In genomic region chr5:101776528-101776927, GRCm38 (mm10) we compare ENCODE assay signal across 33 mouse cellular contexts. TPM values are rescaled to one million over a fixed set of nuclear protein-coding genes. Genes with fewer than 3 reads are reported as not detected.
"Had no signal": no experiment of that assay in that cellular context is flagged by ENCODE, and none has a peak within 500 bp of the region (broad histone marks: within the 10 kb centered on the region; RNA-seq: fewer than 3 reads in every experiment).

No protein-coding gene starts in this region.

- DNase-seq: heart, postnatal 10 days; heart, postnatal 14 days; heart, postnatal 36 days; heart, postnatal 4 days; kidney, adult 11 months; kidney, adult 18-20 months; kidney, adult 2 months; kidney, adult 8-10 months; kidney, adult 9 months; kidney, postnatal 10 days; kidney, postnatal 14 days; kidney, postnatal 25 days; kidney, postnatal 36 days; kidney, postnatal 4 days; layer of hippocampus, adult 9-11 months; layer of hippocampus, postnatal 36 days had no signal

- H3K4me2 ChIP-seq: heart, embryonic 13.5 days; heart, embryonic 15.5 days; hindbrain, embryonic 12.5 days; hindbrain, embryonic 13.5 days; hindbrain, embryonic 14.5 days; hindbrain, embryonic 15.5 days; intestine, embryonic 15.5 days; kidney, embryonic 15.5 days had no signal

- H3K9ac ChIP-seq: heart, embryonic 13.5 days; heart, embryonic 15.5 days; hindbrain, embryonic 12.5 days; hindbrain, embryonic 13.5 days; hindbrain, embryonic 14.5 days; hindbrain, embryonic 15.5 days; intestine, embryonic 15.5 days; kidney, embryonic 15.5 days had no signal

- H3K9me3 ChIP-seq: heart, embryonic 13.5 days; heart, embryonic 15.5 days; hindbrain, embryonic 10.5 days; hindbrain, embryonic 12.5 days; hindbrain, embryonic 13.5 days; hindbrain, embryonic 15.5 days; intestine, embryonic 15.5 days; kidney, embryonic 15.5 days had no signal

- H3K27me3 ChIP-seq: hindbrain, embryonic 15.5 days; intestine, embryonic 15.5 days; kidney, embryonic 15.5 days had no signal

- H3K4me1 ChIP-seq: heart, embryonic 13.5 days; heart, embryonic 15.5 days; hindbrain, embryonic 10.5 days; hindbrain, embryonic 12.5 days; hindbrain, embryonic 15.5 days; intestine, embryonic 15.5 days; kidney, embryonic 15.5 days had no signal

- H3K36me3 ChIP-seq: heart, embryonic 13.5 days; heart, embryonic 15.5 days; hindbrain, embryonic 10.5 days; hindbrain, embryonic 12.5 days; hindbrain, embryonic 13.5 days; hindbrain, embryonic 15.5 days; intestine, embryonic 15.5 days; kidney, embryonic 15.5 days had no signal

- ATAC-seq: hindbrain, embryonic 16.5 days; hindbrain, postnatal 0 days; inflammation-experienced regulatory T-cells, adult 6 months; intestine, embryonic 15.5 days; intestine, embryonic 16.5 days; intestine, postnatal 0 days had no signal

- H3K27ac ChIP-seq: heart, embryonic 13.5 days; heart, embryonic 15.5 days; hindbrain, embryonic 10.5 days; hindbrain, embryonic 12.5 days; hindbrain, embryonic 13.5 days; hindbrain, embryonic 14.5 days; hindbrain, embryonic 15.5 days; hindbrain, postnatal 0 days; intestine, embryonic 15.5 days; kidney, embryonic 15.5 days; kidney, postnatal 0 days; layer of hippocampus, adult 2 months; left cerebral cortex, adult 2 months had no signal

- H3K4me3 ChIP-seq: heart, embryonic 13.5 days; heart, embryonic 15.5 days; hindbrain, embryonic 10.5 days; hindbrain, embryonic 12.5 days; hindbrain, embryonic 13.5 days; hindbrain, embryonic 15.5 days; intestine, embryonic 15.5 days; kidney, embryonic 15.5 days; layer of hippocampus, adult 2 months; left cerebral cortex, adult 2 months had no signal

RNA-seq across cellular contexts. Expression of gene Cds1, which starts 11.6 kb away (rescaled TPM):
- polyA plus RNA-seq: inflammation-experienced regulatory T-cells, adult 6 months had no signal
